Mouse (Mus musculus): ENCODE results near the gene Tmem127. TPM values are rescaled to one million over a fixed set of nuclear protein-coding genes. Genes with fewer than 3 reads are reported as not detected.

Gene Tmem127
- 97.7 and 118 TPM in 2 replicates for polyA plus RNA-seq (2012; ENCODE audit: low replicate concordance)

DNA sequence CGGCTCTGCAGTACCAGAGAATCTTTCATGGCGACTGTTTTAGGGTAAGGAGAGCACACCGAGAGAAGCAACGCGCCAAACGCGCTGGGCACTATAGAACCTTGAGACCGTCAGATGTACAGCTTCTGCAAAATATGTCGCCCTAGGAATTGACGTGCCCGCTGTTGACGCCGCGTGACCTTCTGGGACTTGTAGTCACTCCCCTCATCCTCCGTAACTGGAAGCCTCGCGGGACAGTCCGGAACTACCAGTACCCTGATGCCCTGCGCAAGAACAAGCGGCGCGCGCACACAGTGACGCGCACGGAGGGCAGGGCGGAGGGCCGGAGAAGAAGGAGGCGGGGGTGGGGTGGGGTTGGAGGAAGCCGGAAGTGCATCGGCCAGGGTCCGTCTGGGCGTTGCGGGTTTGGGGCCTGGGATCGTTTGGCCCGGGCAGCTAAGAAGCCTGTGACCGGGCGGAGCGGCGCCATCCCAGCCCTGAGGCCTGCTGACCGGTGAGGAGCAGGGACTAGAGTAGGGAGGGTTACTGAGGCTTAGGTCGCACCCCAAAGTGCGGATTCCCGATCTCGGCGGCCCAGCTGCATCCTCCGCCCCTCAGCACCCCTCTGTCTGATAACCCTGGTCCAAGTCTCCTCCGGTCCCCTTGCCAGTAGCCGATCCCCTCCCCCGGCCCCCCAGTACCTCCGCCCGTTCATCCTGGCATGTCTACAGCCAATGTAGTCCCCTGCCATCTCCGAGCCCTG, at the start of gene Tmem127, which contains the start of gene Ciao1:
Tmem127 (plus strand) TSS at position 317 of the 742 bp plus-strand sequence.
Ciao1 (minus strand) TSS at position 225 of the 742 bp plus-strand sequence.

DNA sequence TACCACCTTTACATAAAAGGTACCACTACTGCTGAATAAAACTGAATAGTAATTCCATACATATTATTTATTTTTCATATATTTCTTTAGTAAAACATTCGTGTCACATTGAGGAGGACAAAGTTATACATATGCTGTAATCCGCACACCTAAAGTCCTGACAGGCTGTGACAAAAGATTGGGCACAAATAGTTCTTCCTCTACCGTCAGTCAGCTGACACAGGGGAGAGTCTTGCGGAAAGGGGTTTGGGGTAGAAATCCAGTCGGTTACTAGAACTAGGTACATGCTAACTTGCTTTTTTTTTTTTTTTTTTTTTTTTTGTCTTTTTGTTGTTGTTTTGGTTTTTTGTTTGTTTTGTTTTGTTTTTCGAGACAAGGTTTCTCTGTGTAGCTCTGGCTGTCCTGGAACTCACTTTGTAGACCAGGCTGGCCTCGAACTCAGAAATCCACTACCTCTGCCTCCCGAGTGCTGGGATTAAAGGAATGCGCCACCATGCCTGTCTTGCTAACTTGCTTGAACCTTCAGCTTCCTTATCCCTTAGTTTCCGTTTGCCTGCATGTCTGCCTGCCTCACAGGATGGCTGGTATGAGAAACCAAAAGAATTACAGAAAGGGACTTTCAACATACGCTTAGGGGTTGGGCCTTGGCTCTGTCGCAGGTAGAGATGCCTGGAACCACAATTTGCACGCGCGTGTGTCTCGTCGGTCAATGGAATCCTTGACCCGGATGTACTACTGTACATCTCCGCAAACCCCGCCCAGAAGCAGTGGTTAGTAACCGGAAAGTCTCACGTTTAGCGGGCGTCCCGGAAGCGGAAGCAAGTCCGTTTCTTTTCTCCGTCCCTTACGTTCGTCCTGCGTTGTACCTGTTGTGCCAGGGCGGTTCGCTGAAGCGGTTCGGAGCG, 39.9 kb upstream of the Tmem127 start, which contains the start of the genes 1810024B03Rik and Snrnp200:
1810024B03Rik (minus strand) TSS at position 734 of the 905 bp plus-strand sequence.
Snrnp200 (plus strand) TSS at position 840 of the 905 bp plus-strand sequence.

DNA sequence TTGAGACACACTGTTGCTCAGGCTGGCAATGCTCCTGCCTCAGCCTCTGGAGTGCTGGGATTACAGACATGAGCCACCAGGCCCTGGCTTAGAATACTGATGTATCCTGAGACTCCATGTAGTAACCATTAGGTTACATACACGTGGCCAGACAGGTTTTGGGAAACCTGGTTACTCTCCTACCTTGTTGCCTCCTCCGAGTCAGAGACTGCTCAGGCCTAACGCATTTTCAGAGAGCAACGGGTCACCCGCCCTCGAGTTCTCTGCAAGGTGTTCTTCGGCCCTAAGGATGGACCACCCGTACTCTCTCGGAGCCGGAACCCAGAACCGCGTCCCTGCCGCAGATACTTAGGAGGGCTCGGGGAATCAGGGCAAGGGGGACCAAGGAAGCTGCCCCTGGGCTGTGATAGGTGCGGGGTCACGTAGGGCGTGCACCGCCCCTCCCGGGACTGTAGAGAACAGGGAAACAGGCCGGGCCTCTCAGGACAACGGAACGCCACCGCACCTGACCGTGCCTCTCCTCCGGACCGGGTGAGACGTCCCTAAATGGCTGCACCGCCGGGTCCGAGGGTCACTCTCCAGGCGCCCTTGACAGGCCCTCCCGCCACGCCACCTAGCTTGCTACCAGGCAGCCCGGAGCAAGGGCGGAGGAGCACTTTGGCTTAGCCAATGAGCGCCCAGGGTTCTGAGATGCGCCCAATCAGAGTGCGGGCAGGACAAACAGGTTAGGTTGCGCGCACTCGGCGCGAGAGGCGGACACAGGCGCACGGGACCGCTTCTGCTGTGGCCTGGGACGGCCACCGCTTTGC, 22.0 kb downstream of the Tmem127 start, which contains the start of gene Stard7:
Stard7 (plus strand) TSS at position 728 of the 809 bp plus-strand sequence.

Other genes starting within 250 kb of the Tmem127 start
- 4.4 and 7.7 TPM in 2 replicates for gene Ap4e1, start 239.2 kb upstream of the Tmem127 start, polyA plus RNA-seq (2012; ENCODE audit: low replicate concordance)
- 1.2 and 5.3 TPM in 2 replicates for gene Blvra, start 177.2 kb upstream of the Tmem127 start, polyA plus RNA-seq (2012; ENCODE audit: low replicate concordance)
- gene Ncaph, start 114.0 kb upstream of the Tmem127 start, polyA plus RNA-seq (2012; ENCODE audit: low replicate concordance): 1.3 and 4.4 TPM in 2 replicates
- 9.2 and 9.6 TPM in 2 replicates for gene Itpripl1, start 104.5 kb upstream of the Tmem127 start, polyA plus RNA-seq (2012; ENCODE audit: low replicate concordance)
- 0.12 and 0.14 TPM in 2 replicates for gene 1810024B03Rik, start 39.6 kb upstream of the Tmem127 start, polyA plus RNA-seq (2012; ENCODE audit: low replicate concordance)
- gene Snrnp200, start 39.5 kb upstream of the Tmem127 start, polyA plus RNA-seq (2012; ENCODE audit: low replicate concordance): 5.2 and 13.8 TPM in 2 replicates
- 12.0 and 15.9 TPM in 2 replicates for gene Ciao1, start 92 bp upstream of the Tmem127 start, polyA plus RNA-seq (2012; ENCODE audit: low replicate concordance)
- 23.3 and 33.0 TPM in 2 replicates for gene Stard7, start 22.3 kb downstream of the Tmem127 start, polyA plus RNA-seq (2012; ENCODE audit: low replicate concordance)
- 70.8 and 85.4 TPM in 2 replicates for gene Dusp2, start 88.3 kb downstream of the Tmem127 start, polyA plus RNA-seq (2012; ENCODE audit: low replicate concordance)
- gene Astl, start 90.7 kb downstream of the Tmem127 start, polyA plus RNA-seq (2012; ENCODE audit: low replicate concordance): 0.08 TPM in 1 of 2 replicates, not detected in the other
- not detected in 2 replicates for gene Adra2b, start 115.3 kb downstream of the Tmem127 start, polyA plus RNA-seq (2012; ENCODE audit: low replicate concordance)
- 0.13 and 0.86 TPM in 2 replicates for gene Gpat2, start 177.3 kb downstream of the Tmem127 start, polyA plus RNA-seq (2012; ENCODE audit: low replicate concordance)
- 19.0 and 33.9 TPM in 2 replicates for gene Fahd2a, start 196.7 kb downstream of the Tmem127 start, polyA plus RNA-seq (2012; ENCODE audit: low replicate concordance)

Measured in hematopoietic multipotent progenitor cell, adult 10-12 weeks (in vitro differentiated cells).